Mouse (Mus musculus) hindbrain, embryonic 10.5 days (tissue): Measurements from ENCODE around the gene Ankrd54. TPM values are rescaled to one million over a fixed set of nuclear protein-coding genes. Genes with fewer than 3 reads are reported as not detected.

Experiments used
- DNase-seq: peaks from one replicate; pipeline ENCODE4 v3.0.0-alpha.2; 2017; ENCODE audit warnings: low spot score
- H3K27ac ChIP-seq: fragments of 300-500 bp; sonication (generic); 2 replicates; pipeline ENCODE4 v1.5.1; 2016; ENCODE audit warnings: mild to moderate bottlenecking, moderate library complexity
- H3K27me3 ChIP-seq: fragments of 300-500 bp; sonication (generic); 2 replicates; pipeline ENCODE4 v1.6.1; 2016; ENCODE audit warnings: mild to moderate bottlenecking; ENCODE audit not compliant: poor library complexity, insufficient read depth, severe bottlenecking
- H3K36me3 ChIP-seq: fragments of 300-500 bp; sonication (generic); 2 replicates; pipeline ENCODE4 v1.6.1; 2016; ENCODE audit warnings: mild to moderate bottlenecking, moderate library complexity
- H3K4me1 ChIP-seq: fragments of 300-500 bp; sonication (generic); replicated peaks from 2 replicates; pipeline ENCODE4 v1.6.1; 2016; ENCODE audit warnings: mild to moderate bottlenecking
- H3K4me3 ChIP-seq: fragments of 300-500 bp; sonication (generic); 2 replicates; pipeline ENCODE4 v1.5.1; 2016; ENCODE audit warnings: mild to moderate bottlenecking, moderate library complexity
- H3K9me3 ChIP-seq: fragments of 300-500 bp; sonication (generic); 2 replicates; pipeline ENCODE4 v1.6.1; 2016; ENCODE audit warnings: mild to moderate bottlenecking, moderate library complexity
- WGBS: fragments of 180-500 bp; shearing (Covaris S2); methylation state at CpG from one replicate; pipeline ENCODE4 v1.1.7; 2016; 5-methylcytosine and 5-hydroxymethylcytosine counted together
- polyA plus RNA-seq: library from polyadenylated mRNA; unstranded; fragments of >200 nt; fragmentation: Nextera tagmentation; extraction: Ambion mirVana; gene quantifications from 2 replicates; pipeline ENCODE4 v1.2.1, GENCODE M21; 2016

Ankrd54 gene
- polyA plus RNA-seq, 1 experiment from 2014 or later, result 78.2 TPM

DNA sequence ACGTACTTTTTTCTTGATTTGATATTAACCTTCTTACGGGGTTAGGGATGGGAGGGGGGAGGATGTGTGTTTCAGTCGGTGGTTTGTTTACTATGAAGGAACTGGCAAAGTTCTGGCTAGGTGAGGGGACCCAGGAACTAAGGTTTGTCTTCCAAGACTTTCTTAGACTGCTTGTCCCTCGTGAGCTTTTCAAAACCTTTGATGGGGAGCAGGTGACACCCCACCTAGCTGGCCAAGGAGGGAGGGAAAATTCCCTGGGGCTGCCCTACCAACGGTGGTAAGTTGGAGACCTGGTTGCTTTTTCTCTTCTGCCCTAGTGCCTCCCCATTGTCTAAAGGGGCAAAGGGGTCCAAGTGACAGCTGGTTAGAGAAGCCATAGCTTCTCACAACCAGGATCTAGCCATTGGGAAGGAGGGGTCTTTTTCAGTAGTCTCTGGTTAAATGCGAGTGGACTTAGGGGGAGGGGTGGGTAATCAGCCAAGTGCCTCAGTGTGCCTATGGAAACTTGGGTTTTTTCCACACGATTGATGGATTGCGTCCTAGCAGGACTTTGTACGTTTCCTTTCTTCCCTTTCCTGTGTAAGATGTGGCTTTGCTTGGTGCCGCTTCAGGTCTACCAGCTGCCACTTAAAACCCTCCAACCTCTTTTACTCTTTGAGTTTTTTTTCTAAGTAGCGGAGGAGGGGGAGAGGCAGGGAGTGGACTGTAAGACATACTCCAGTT lies 33.0 kb downstream of the Ankrd54 start:
- Histone ChIP-seq H3K4me3 (peak overlapping the region; percentile 74), H3K27me3 (peaks cover 22% of the 10 kb centered on the region), H3K9me3 (no peaks in the 10 kb centered on the region), H3K27ac (peak overlapping the region; percentile 100), H3K36me3 (0 out of 2 replicates have a peak, but pooled peaks cover under 1% of the 10 kb centered on the region), H3K4me1 (peaks cover 68% of the 10 kb centered on the region)
- 13% methylated on average over 11 of the region's 11 CpGs for WGBS
- no peak for DNase-seq

DNA sequence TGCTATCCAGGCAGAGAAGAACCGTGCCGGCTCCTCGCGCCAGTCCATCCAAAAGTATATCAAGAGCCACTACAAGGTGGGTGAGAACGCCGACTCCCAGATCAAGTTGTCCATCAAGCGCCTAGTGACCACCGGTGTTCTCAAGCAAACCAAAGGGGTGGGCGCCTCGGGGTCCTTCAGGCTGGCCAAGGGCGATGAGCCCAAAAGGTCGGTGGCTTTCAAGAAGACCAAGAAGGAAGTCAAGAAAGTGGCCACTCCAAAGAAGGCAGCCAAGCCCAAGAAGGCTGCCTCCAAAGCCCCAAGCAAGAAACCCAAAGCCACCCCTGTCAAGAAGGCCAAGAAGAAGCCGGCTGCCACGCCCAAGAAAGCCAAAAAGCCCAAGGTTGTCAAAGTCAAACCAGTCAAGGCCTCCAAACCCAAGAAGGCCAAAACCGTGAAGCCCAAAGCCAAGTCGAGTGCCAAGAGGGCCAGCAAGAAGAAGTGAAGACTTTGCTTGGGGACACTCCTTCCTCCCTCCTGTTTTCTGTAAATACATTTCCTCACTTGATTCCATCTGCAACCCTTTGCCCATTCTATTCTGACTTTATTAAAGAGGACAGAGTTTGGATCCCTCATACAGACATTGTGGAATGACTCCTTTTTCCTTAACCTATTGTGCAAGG lies 33.7 kb downstream of the Ankrd54 start:
- peak overlapping the region; percentile 100 for H3K27ac ChIP-seq
- 36% methylated on average over 16 of the region's 16 CpGs for WGBS
- DNase-seq, result no peak

DNA sequence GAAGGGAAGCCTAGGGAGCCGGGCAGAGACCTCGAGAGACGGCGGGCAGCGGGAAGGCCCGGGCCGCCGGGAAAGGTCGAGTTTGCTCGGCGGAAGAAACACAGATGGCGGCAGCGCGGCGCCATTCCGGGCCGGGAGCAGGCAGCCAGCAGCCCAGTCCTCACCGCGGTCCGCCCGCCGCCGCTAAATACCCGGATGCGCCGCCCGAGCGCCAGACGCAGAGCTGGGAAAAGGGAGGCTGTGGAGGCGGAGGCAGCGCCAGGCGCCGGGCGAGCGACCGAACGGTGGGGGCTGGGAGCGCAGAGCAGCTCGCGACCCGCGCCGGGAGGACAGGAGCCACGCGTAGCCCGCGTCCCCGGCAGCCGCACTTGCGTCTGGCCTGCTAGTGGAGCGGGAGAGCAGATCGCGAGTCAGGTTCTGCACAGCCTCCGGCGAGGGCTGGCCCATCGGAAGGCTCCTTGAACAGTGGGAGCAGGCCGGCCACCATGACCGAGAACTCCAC lies 34.4 kb downstream of the Ankrd54 start, which contains the start of gene H1f0:
Gene H1f0 (plus strand): TSS at position 214 of the 502 bp plus-strand sequence.
- under 1% methylated on average over 58 of the region's 58 CpGs for WGBS
- Histone ChIP-seq H3K36me3 (no peaks in the 10 kb centered on the region), H3K4me1 (peaks cover 68% of the 10 kb centered on the region)

More for the DNA sequence above, 33.7 kb downstream of the Ankrd54 start:
- Histone ChIP-seq H3K4me1 (peaks cover 68% of the 10 kb centered on the region), H3K27me3 (peaks cover 27% of the 10 kb centered on the region), H3K9me3 (no peaks in the 10 kb centered on the region), H3K36me3 (no peaks in the 10 kb centered on the region), H3K4me3 (peak overlapping the region; percentile 74)

DNA sequence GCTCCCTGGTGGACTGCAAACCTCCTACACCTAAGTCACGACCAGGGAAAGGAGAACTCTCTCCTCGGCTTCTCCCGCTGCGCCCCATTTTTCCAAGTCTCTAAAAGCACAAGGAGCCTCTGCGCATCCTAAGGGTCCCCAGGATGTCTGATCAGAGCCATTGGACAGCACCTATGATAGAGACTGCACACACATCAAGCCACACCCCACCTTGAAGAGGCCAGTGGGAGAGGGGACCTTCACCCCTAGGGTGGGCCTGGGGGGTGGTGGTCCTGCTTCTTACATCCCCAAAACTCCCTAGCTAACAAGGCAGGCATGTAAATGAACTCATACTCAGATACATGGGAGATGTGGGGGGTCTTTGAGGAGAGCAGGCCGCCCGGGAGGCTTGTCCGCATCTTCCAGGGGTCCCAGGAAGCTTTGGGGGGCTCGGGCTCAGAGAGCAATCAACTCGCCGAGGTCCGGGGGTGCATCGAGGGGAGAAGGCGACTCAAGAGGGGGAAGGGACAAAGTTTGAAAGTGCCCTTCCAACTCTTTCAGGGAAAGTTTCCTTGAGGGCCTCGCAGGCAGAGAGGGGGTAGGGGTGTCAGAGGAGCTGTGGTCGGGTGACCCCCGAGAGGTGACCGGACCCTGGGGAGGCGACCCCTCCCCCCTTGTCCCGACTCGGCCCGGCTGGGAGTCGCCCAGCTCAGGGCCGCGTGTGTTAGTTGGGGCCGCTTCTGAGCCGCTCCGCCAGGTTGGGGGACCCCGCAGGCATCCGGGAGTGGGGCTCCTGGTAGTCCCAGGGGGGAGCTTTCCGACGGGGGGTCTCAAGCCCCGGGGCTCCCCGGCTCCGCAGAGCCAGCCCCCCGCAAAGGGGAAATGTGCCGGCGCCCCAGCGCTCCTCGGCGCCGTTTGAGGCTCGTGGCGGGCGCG lies 35.1 kb downstream of the Ankrd54 start:
- H3K27ac ChIP-seq, result peak overlapping the region; percentile 100
- H3K9me3 ChIP-seq, result no peaks in the 10 kb centered on the region
- DNase-seq, result peak; percentile 49
- H3K4me3 ChIP-seq, result peak overlapping the region; percentile 74
- 6% methylated on average over 46 of the region's 46 CpGs for WGBS
- H3K27me3 ChIP-seq, result peaks cover 30% of the 10 kb centered on the region
- H3K36me3 ChIP-seq, result no peaks in the 10 kb centered on the region
- peaks cover 75% of the 10 kb centered on the region for H3K4me1 ChIP-seq

More for the DNA sequence above, 34.4 kb downstream of the Ankrd54 start, which contains the start of gene H1f0:
- H3K4me3 ChIP-seq, result peak within 1 kb of the TSS; percentile 74
- peaks cover 30% of the 10 kb centered on the region for H3K27me3 ChIP-seq
- DNase-seq, result peak; percentile 96
- no peaks in the 10 kb centered on the region for H3K9me3 ChIP-seq
- peak within 1 kb of the TSS; percentile 100 for H3K27ac ChIP-seq

DNA sequence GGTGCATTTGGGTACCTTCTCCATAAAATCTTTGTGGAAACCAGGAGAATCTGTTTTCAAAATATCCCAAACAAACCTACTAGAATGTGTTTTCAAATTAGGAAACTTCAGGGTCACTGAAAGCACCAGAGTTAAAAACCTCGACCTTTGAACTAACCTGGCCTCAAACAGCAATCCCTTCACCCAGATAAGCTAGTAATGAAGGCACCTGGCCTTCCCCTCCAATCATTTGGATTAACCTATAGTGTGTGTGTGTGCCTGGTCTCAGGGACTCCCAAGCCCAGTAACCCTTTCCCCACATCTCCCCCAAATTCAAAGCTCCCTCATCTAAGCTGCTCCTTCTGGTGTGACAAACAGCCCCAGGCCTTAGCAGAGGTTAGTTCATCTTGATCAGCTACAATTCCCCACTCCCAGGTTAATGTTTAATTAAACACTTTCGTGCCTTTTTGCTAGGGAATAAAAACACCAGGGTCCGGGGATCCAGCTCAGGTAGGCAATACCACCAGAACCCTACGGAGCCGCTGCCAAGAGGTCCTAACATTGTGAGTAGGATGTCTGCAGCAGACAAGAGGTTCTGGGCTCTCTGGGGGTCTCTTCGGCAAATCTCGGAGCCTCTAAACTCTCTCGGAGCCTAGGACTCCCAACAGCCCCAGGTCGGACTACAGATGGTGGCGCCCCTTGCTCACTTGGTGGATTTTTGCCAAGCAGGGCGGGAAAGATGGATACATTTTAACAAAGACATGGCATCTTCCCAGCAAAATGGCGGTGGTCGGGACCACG lies 36.0 kb downstream of the Ankrd54 start:
- DNase-seq, result no peak
- Histone ChIP-seq H3K36me3 (no peaks in the 10 kb centered on the region), H3K4me3 (peak overlapping the region; percentile 74), H3K27me3 (peaks cover 30% of the 10 kb centered on the region), H3K9me3 (no peaks in the 10 kb centered on the region), H3K27ac (peak overlapping the region; percentile 100), H3K4me1 (peaks cover 72% of the 10 kb centered on the region)
- 52% methylated on average over 14 of the region's 14 CpGs for WGBS

DNA sequence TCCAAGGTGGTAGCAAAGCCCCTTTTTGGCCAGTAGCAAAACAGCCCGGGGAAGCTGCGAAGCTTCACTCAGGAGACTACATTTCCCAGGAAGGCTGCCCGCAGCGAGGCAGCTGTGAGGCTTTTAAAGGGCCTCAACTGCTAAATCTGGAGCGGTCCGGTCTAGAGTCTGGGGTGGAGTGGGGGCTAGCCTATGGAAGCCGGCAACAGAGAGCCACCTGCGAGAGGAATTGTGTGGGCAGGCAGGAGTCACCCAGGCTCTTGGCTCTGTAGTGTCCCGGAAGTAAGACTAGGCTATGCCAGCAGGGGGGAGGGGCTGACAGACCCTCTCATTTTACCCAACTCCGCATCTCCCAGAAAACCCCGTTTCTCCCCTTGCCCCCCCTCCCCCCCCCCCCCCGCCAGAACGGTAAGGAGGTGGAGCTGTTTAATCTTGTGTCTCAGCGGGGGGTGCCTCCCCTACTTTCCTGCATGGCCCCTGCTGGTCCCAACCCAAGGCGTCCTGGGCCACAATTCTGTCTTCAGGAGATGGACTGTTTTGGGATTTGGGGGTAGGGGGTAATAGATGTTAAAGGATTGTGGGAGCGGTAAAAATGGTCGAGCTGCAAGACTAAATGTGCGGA lies 36.9 kb downstream of the Ankrd54 start:
- H3K4me3 ChIP-seq, result peak overlapping the region; percentile 28
- H3K27me3 ChIP-seq, result peaks cover 30% of the 10 kb centered on the region
- H3K36me3 ChIP-seq, result no peaks in the 10 kb centered on the region
- peak; percentile 33 for DNase-seq
- H3K27ac ChIP-seq, result peak overlapping the region; percentile 37
- 8% methylated on average over 17 of the region's 18 CpGs for WGBS
- H3K4me1 ChIP-seq, result peaks cover 63% of the 10 kb centered on the region
- H3K9me3 ChIP-seq, result no peaks in the 10 kb centered on the region

DNA sequence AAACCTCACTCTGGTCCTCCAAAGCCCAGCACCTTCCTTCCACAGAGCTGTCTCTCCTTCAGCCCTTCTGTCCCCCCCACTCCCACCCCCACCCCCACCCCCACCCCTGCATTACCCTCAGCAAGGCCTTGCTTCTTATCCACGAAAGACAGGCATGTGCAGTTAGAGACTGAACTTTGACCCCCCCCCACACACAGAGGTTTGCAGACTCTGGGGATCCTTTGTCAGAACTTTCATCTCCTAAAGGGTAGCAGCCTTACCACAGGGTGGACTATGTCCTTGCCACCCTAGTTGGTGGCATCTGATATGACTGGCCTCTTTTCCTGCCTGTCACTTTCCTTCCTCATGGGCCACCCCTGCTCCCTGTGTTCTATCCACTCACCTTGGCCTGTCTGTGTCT lies 39.3 kb downstream of the Ankrd54 start:
- Histone ChIP-seq H3K9me3 (no peaks in the 10 kb centered on the region), H3K27ac (no peak overlapping the region), H3K36me3 (no peaks in the 10 kb centered on the region), H3K4me1 (peaks cover 48% of the 10 kb centered on the region), H3K4me3 (no peak overlapping the region), H3K27me3 (peaks cover 30% of the 10 kb centered on the region)
- no peak for DNase-seq
- 63% methylated on average over 1 of the region's 1 CpGs for WGBS

GRCm38 (mm10) chr15:79022671-79023230 lies 39.9 kb downstream of the Ankrd54 start:
- Histone ChIP-seq H3K4me3 (no peak overlapping the region), H3K4me1 (peaks cover 42% of the 10 kb centered on the region), H3K36me3 (no peaks in the 10 kb centered on the region), H3K27me3 (peaks cover 30% of the 10 kb centered on the region), H3K9me3 (no peaks in the 10 kb centered on the region), H3K27ac (no peak overlapping the region; the same call in 1 of the 2 replicates)
- WGBS, result 72% methylated on average over 10 of the region's 10 CpGs
- DNase-seq, result no peak

DNA sequence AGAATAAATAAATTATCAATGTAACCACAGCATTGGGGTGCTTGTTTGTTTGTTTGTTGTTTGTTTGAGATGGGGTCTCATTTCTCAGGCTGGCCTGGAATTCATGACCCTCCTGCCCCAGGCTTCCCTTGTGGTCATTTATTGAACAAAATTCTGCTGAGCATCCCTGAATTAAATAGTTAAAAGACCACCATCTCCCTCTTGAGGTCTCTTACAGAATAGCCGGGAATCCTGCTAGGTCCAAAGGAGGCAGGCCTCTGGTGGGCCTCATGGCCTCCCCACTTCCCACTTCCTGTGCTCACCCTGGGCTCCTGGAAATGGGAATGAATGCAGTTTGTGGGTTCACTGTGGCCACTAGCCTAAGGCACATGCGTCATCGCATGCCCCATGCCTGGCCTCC lies 43.8 kb downstream of the Ankrd54 start:
- no peaks in the 10 kb centered on the region for H3K36me3 ChIP-seq
- peaks cover 2% of the 10 kb centered on the region for H3K27me3 ChIP-seq
- peaks cover 23% of the 10 kb centered on the region; the same call in 1 of the 2 replicates for H3K4me1 ChIP-seq
- no peak overlapping the region; the same call in 1 of the 2 replicates for H3K27ac ChIP-seq
- H3K4me3 ChIP-seq, result no peak overlapping the region
- no peaks in the 10 kb centered on the region for H3K9me3 ChIP-seq
- 60% methylated on average over 3 of the region's 3 CpGs for WGBS
- no peak for DNase-seq

GRCm38 (mm10) chr15:79018191-79018590 lies 44.5 kb downstream of the Ankrd54 start:
- Histone ChIP-seq H3K36me3 (no peaks in the 10 kb centered on the region), H3K27me3 (no peaks in the 10 kb centered on the region), H3K27ac (no peak overlapping the region), H3K4me3 (no peak overlapping the region), H3K9me3 (no peaks in the 10 kb centered on the region), H3K4me1 (peaks cover 28% of the 10 kb centered on the region)
- 53% methylated on average over 4 of the region's 4 CpGs for WGBS
- no peak for DNase-seq

GRCm38 (mm10) chr15:79013382-79013781 lies 49.3 kb downstream of the Ankrd54 start:
- H3K9me3 ChIP-seq, result no peaks in the 10 kb centered on the region
- peak overlapping the region; percentile 30 for H3K27ac ChIP-seq
- WGBS, result 70% methylated on average over 7 of the region's 7 CpGs

More at GRCm38 (mm10) chr15:79013382-79013781, 49.3 kb downstream of the Ankrd54 start:
- H3K4me3 ChIP-seq, result no peak overlapping the region
- peak; percentile 20 for DNase-seq
- no peaks in the 10 kb centered on the region for H3K27me3 ChIP-seq
- H3K4me1 ChIP-seq, result peaks cover 49% of the 10 kb centered on the region
- peaks cover 4% of the 10 kb centered on the region; the same call in 1 of the 2 replicates for H3K36me3 ChIP-seq
